Mouse (Mus musculus) fat pad, adult 2 months (tissue): ENCODE results near the gene Smco4.
"Not testable (repeated sequence)": the region's sequence is repeated elsewhere in the genome, so short reads cannot be mapped to it uniquely, and the experiment has no call there.

Experiments used
- DNase-seq: peaks from one replicate; pipeline ENCODE4 v3.0.0-alpha.2; 2011; ENCODE audit warnings: low read depth, low spot score; ENCODE audit errors: extremely low read depth

The Smco4 gene

GRCm38 (mm10) chr9:15537455-15538048 is 44.3 kb downstream of the Smco4 start:
- no peak for DNase-seq

- DNase-seq: no peak
These were observed 45.8 kb downstream of the Smco4 start for GRCm38 (mm10) chr9:15538979-15539533.

GRCm38 (mm10) chr9:15541735-15542354 is 48.6 kb downstream of the Smco4 start:
- peak; percentile 91 for DNase-seq

- no peak for DNase-seq
These were observed 57.3 kb downstream of the Smco4 start for GRCm38 (mm10) chr9:15550461-15550961.

GRCm38 (mm10) chr9:15551073-15551472 is 57.8 kb downstream of the Smco4 start:
- DNase-seq: not testable (repeated sequence)

- no peak for DNase-seq
These were observed 59.0 kb downstream of the Smco4 start for GRCm38 (mm10) chr9:15551933-15552851.

GRCm38 (mm10) chr9:15553322-15553721 is 60.1 kb downstream of the Smco4 start:
- DNase-seq: no peak

GRCm38 (mm10) chr9:15560451-15560850 is 67.2 kb downstream of the Smco4 start:
- DNase-seq: no peak

GRCm38 (mm10) chr9:15562353-15562752 is 69.1 kb downstream of the Smco4 start:
- DNase-seq: no peak

GRCm38 (mm10) chr9:15574750-15575454 is 81.7 kb downstream of the Smco4 start:
- DNase-seq: no peak

- DNase-seq: no peak
These were observed 85.2 kb downstream of the Smco4 start for GRCm38 (mm10) chr9:15578427-15578826.

- no peak for DNase-seq
These were observed 85.7 kb downstream of the Smco4 start for GRCm38 (mm10) chr9:15578946-15579345.

- no peak for DNase-seq
These were observed 86.9 kb downstream of the Smco4 start for GRCm38 (mm10) chr9:15580176-15580575.

- DNase-seq: no peak
These were observed 88.8 kb downstream of the Smco4 start for GRCm38 (mm10) chr9:15582026-15582425.

- DNase-seq: no peak
These were observed 91.0 kb downstream of the Smco4 start for GRCm38 (mm10) chr9:15584209-15584608.

GRCm38 (mm10) chr9:15585956-15586355 is 92.7 kb downstream of the Smco4 start:
- no peak for DNase-seq

GRCm38 (mm10) chr9:15587157-15587854 is 94.1 kb downstream of the Smco4 start:
- DNase-seq: no peak

GRCm38 (mm10) chr9:15594148-15594547 is 100.9 kb downstream of the Smco4 start:
- DNase-seq: no peak
